Mouse (Mus musculus): ENCODE results near the gene Dnm2.

DNA sequence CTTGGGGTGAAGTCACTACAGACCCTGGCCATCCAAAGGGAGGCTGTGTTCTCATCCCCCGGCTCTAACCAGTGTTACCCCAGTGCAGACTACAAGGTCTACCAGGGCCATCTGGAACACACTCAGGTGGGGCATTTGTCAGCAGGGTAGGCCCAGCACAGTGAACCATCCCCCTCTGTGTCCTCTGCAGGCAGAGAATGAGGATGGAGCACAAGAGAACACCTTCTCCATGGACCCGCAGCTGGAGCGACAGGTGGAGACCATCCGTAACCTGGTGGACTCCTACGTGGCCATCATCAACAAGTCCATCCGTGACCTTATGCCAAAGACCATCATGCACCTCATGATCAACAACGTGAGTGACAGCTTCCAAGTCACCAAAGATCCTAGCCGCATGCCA, 78.6 kb downstream of the Dnm2 start:
- TF ChIP-seq CTCF (IDR thresholded peaks at IDR 0.05) (no peak), EP300 (IDR thresholded peaks at IDR 0.05) (no peak)

Data from lung, postnatal 0 days (tissue).